Mouse (Mus musculus): Measurements from ENCODE around the gene Cryz.

DNA sequence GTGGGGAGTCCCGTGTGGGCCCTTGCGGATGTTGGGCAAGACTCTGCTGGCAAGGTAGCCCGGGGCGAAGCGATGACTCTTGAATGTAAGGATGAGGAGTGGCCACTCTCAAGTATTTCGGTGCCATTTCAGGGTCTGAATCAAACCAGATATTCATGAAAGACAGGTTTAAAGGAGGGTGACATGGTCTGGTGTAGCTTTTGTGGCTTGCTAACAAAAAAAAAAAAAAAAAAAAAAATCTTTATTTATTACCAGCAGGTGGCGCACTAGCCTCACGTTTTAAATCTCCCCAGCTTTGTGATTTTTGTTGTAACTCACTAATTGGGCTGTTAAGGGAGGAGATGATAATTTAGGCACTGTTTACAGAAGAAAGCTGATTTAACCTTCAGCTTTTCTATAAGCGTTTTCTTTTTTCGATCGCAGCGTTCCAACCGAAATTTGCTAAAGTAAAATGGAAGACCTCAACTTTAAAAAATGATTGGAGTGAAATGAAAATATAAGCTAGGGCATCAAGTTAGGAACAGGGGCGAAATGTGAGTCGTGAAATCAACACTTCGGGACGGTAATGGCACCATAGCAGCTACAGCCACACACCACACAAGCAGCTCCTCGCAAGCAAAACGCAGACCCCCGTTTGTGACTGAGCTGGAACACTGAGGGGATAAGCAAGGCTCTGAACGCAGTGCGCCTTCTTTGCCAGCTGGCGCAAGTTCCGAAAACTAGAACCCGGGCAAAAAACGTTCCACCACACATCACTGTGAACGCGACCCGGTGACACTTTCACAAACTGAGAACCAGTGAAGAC, 50.3 kb downstream of the Cryz start:
- TF ChIP-seq CTCF (IDR thresholded peaks at IDR 0.05; ENCODE audit: low read depth, low read length): no peak
- TF ChIP-seq POLR2A (IDR thresholded peaks at IDR 0.05; ENCODE audit: insufficient read depth, low read length): no peak
- no peak for TF ChIP-seq EP300 (IDR thresholded peaks at IDR 0.05; ENCODE audit: insufficient read depth, low read depth, low read length)
